Mouse (Mus musculus): ENCODE data around the gene Dhx15. TPM values are rescaled to one million over a fixed set of nuclear protein-coding genes. Genes with fewer than 3 reads are reported as not detected.

Dhx15 gene
- polyA plus RNA-seq, 1 experiment from 2014 or later: 39.3 TPM

- no peak overlapping the region; the same call in 1 of the 2 replicates for H3K9ac ChIP-seq (replicated peaks)
- H3K9me3 ChIP-seq (ENCODE audit: low read length): no peaks in the 10 kb centered on the region
- H3K4me1 ChIP-seq (ENCODE audit: insufficient read depth): peaks cover 25% of the 10 kb centered on the region
- peak overlapping the region; percentile 57 for H3K4me3 ChIP-seq (ENCODE audit: low read depth, low read length)
- peak overlapping the region; percentile 91 for H3K4me2 ChIP-seq (ENCODE audit: low read depth, low read length)
- peaks cover 63% of the 10 kb centered on the region for H3K27me3 ChIP-seq (ENCODE audit: insufficient read depth, low read length)
- 1% methylated on average over 26 of the region's 53 CpGs for WGBS (ENCODE audit: insufficient replicate concordance)
- TF ChIP-seq CTCF (IDR thresholded peaks at IDR 0.05; ENCODE audit: low read depth) (peak; percentile 61), EP300 (IDR thresholded peaks at IDR 0.05; ENCODE audit: low read depth) (no peak)
- H3K27ac ChIP-seq (ENCODE audit: low read depth): no peak overlapping the region
- H3K36me3 ChIP-seq (replicated peaks; ENCODE audit: insufficient read depth, low read length): no peaks in the 10 kb centered on the region
- DNase-seq: peak; percentile 67
- ATAC-seq: peak; percentile 78
Measured at GRCm38 (mm10) chr5:52115821-52116317, 74.4 kb downstream of the Dhx15 start.

GRCm38 (mm10) chr5:52114751-52115451, 75.4 kb downstream of the Dhx15 start:
- WGBS (ENCODE audit: insufficient replicate concordance): under 1% methylated on average over 48 of the region's 48 CpGs
- Histone ChIP-seq H3K27me3 (ENCODE audit: insufficient read depth, low read length) (peaks cover 67% of the 10 kb centered on the region), H3K9ac (replicated peaks) (no peak overlapping the region), H3K4me2 (ENCODE audit: low read depth, low read length) (peak overlapping the region; percentile 91), H3K4me1 (ENCODE audit: insufficient read depth) (peaks cover 25% of the 10 kb centered on the region), H3K9me3 (ENCODE audit: low read length) (no peaks in the 10 kb centered on the region), H3K36me3 (replicated peaks; ENCODE audit: insufficient read depth, low read length) (no peaks in the 10 kb centered on the region), H3K4me3 (ENCODE audit: low read depth, low read length) (peak overlapping the region; percentile 57), H3K27ac (ENCODE audit: low read depth) (no peak overlapping the region)
- TF ChIP-seq EP300 (IDR thresholded peaks at IDR 0.05; ENCODE audit: low read depth) (no peak), CTCF (IDR thresholded peaks at IDR 0.05; ENCODE audit: low read depth) (no peak)
- DNase-seq: no peak
- no peak for ATAC-seq

GRCm38 (mm10) chr5:52113851-52114731, 76.2 kb downstream of the Dhx15 start:
- ATAC-seq (no peak), DNase-seq (no peak)
- under 1% methylated on average over 53 of the region's 54 CpGs for WGBS (ENCODE audit: insufficient replicate concordance)
- Histone ChIP-seq H3K4me2 (ENCODE audit: low read depth, low read length) (peak overlapping the region; percentile 91), H3K27me3 (ENCODE audit: insufficient read depth, low read length) (peaks cover 67% of the 10 kb centered on the region), H3K9me3 (ENCODE audit: low read length) (no peaks in the 10 kb centered on the region), H3K4me3 (ENCODE audit: low read depth, low read length) (peak overlapping the region; percentile 57), H3K4me1 (ENCODE audit: insufficient read depth) (peaks cover 25% of the 10 kb centered on the region), H3K27ac (ENCODE audit: low read depth) (no peak overlapping the region), H3K36me3 (replicated peaks; ENCODE audit: insufficient read depth, low read length) (no peaks in the 10 kb centered on the region), H3K9ac (replicated peaks) (no peak overlapping the region)
- TF ChIP-seq CTCF (IDR thresholded peaks at IDR 0.05; ENCODE audit: low read depth): no peak
- no peak for TF ChIP-seq EP300 (IDR thresholded peaks at IDR 0.05; ENCODE audit: low read depth)

GRCm38 (mm10) chr5:52112953-52113841, 77.1 kb downstream of the Dhx15 start:
- no peaks in the 10 kb centered on the region for H3K36me3 ChIP-seq (replicated peaks; ENCODE audit: insufficient read depth, low read length)
- H3K27ac ChIP-seq (ENCODE audit: low read depth): no peak overlapping the region
- WGBS (ENCODE audit: insufficient replicate concordance): 2% methylated on average over 67 of the region's 73 CpGs
- peaks cover 69% of the 10 kb centered on the region for H3K27me3 ChIP-seq (ENCODE audit: insufficient read depth, low read length)
- ATAC-seq (no peak), DNase-seq (peak; percentile 25)
- H3K4me3 ChIP-seq (ENCODE audit: low read depth, low read length): peak overlapping the region; percentile 57
- no peak for TF ChIP-seq CTCF (IDR thresholded peaks at IDR 0.05; ENCODE audit: low read depth)
- no peak for TF ChIP-seq EP300 (IDR thresholded peaks at IDR 0.05; ENCODE audit: low read depth)
- H3K9me3 ChIP-seq (ENCODE audit: low read length): no peaks in the 10 kb centered on the region
- H3K4me2 ChIP-seq (ENCODE audit: low read depth, low read length): peak overlapping the region; percentile 91
- H3K4me1 ChIP-seq (ENCODE audit: insufficient read depth): peaks cover 25% of the 10 kb centered on the region
- H3K9ac ChIP-seq (replicated peaks): no peak overlapping the region

- no peak for ATAC-seq
Measured at GRCm38 (mm10) chr5:52112191-52112760, 78.0 kb downstream of the Dhx15 start.

More at GRCm38 (mm10) chr5:52112191-52112760, 78.0 kb downstream of the Dhx15 start:
- H3K4me3 ChIP-seq (ENCODE audit: low read depth, low read length): peak overlapping the region; percentile 57; the same call in 1 of the 2 replicates
- H3K36me3 ChIP-seq (replicated peaks; ENCODE audit: insufficient read depth, low read length): no peaks in the 10 kb centered on the region
- TF ChIP-seq CTCF (IDR thresholded peaks at IDR 0.05; ENCODE audit: low read depth) (no peak), EP300 (IDR thresholded peaks at IDR 0.05; ENCODE audit: low read depth) (no peak)
- WGBS (ENCODE audit: insufficient replicate concordance): 7% methylated on average over 16 of the region's 16 CpGs
- no peaks in the 10 kb centered on the region for H3K9me3 ChIP-seq (ENCODE audit: low read length)
- no peak overlapping the region for H3K27ac ChIP-seq (ENCODE audit: low read depth)
- no peak for DNase-seq
- H3K27me3 ChIP-seq (ENCODE audit: insufficient read depth, low read length): peaks cover 63% of the 10 kb centered on the region
- no peak overlapping the region for H3K9ac ChIP-seq (replicated peaks)
- H3K4me1 ChIP-seq (ENCODE audit: insufficient read depth): peaks cover 25% of the 10 kb centered on the region
- peak overlapping the region; percentile 91 for H3K4me2 ChIP-seq (ENCODE audit: low read depth, low read length)

Data from liver, postnatal 0 days (tissue).